ENCODE assay signal across 8 mouse cellular contexts in genomic region chr2:13275874-13276273, GRCm38 (mm10). TPM values are rescaled to one million over a fixed set of nuclear protein-coding genes. Genes with fewer than 3 reads are reported as not detected.
DNase-seq lines count a peak whose midpoint lies in the region; ATAC-seq and TF ChIP-seq lines count a peak whose summit lies in the region.

No protein-coding gene starts in this region.

- H3K4me1 ChIP-seq in forebrain, postnatal 0 days (ENCODE audit: insufficient read depth), result 0 out of 2 replicates have a peak, but pooled peaks cover 2% of the 10 kb centered on the region
- peaks cover 5% of the 10 kb centered on the region; the same call in 1 of the 2 replicates for H3K4me1 ChIP-seq in forebrain, embryonic 13.5 days
- no peaks in the 10 kb centered on the region; the same call in 1 of the 2 replicates for H3K4me1 ChIP-seq in liver, adult 2 months (ENCODE audit: control insufficient read depth, insufficient read depth, low read length)
- H3K4me1 ChIP-seq in liver, embryonic 11.5 days (replicated peaks; ENCODE audit: control insufficient read depth, insufficient read depth, low read length), result no peaks in the 10 kb centered on the region
- H3K4me1 ChIP-seq in ES-E14 (ENCODE audit: control insufficient read depth in 2 of 2, insufficient read depth in 2 of 2, low read length in 2 of 2, poor library complexity in 1 of 2), result no peaks in the 10 kb centered on the region
- H3K4me1 ChIP-seq in liver, postnatal 0 days (ENCODE audit: insufficient read depth), result peaks cover 2% of the 10 kb centered on the region; the same call in 1 of the 2 replicates
- H3K4me1 ChIP-seq in cerebellum, adult 2 months (ENCODE audit: control insufficient read depth, insufficient read depth, low read length), result no peaks in the 10 kb centered on the region; the same call in 1 of the 2 replicates

- no peak for DNase-seq in forebrain, postnatal 0 days
- DNase-seq in liver, adult 2 months (ENCODE audit: extremely low read depth, low read depth, low spot score), result no peak
- no peak for DNase-seq in liver, embryonic 11.5 days (ENCODE audit: low spot score)
- DNase-seq in ES-E14 (ENCODE audit: low read depth, low spot score), result peak; percentile 51
- peak; percentile 44 for DNase-seq in liver, postnatal 0 days
- no peak for DNase-seq in cerebellum, adult 2 months
- DNase-seq in right cerebral cortex, postnatal 4 days, result no peak

- H3K27me3 ChIP-seq in forebrain, postnatal 0 days (ENCODE audit: insufficient read depth, low read length), result no peaks in the 10 kb centered on the region
- H3K27me3 ChIP-seq in forebrain, embryonic 13.5 days, result no peaks in the 10 kb centered on the region
- H3K27me3 ChIP-seq in liver, adult 2 months (ENCODE audit: control insufficient read depth, insufficient read depth, low read length), result no peaks in the 10 kb centered on the region
- no peaks in the 10 kb centered on the region for H3K27me3 ChIP-seq in liver, embryonic 11.5 days (replicated peaks; ENCODE audit: control insufficient read depth, insufficient read depth, low read length)
- no peaks in the 10 kb centered on the region for H3K27me3 ChIP-seq in liver, postnatal 0 days (ENCODE audit: insufficient read depth, low read length)
- H3K27me3 ChIP-seq in cerebellum, adult 2 months (ENCODE audit: control insufficient read depth, insufficient read depth, low read length), result no peaks in the 10 kb centered on the region

- WGBS in forebrain, postnatal 0 days, result 60% methylated on average over 7 of the region's 7 CpGs
- 56% methylated on average over 7 of the region's 7 CpGs for WGBS in forebrain, embryonic 13.5 days
- WGBS in liver, adult 2 months, result 64% methylated on average over 7 of the region's 7 CpGs
- WGBS in liver, embryonic 11.5 days, result 53% methylated on average over 7 of the region's 7 CpGs
- WGBS in liver, postnatal 0 days (ENCODE audit: insufficient replicate concordance), result 66% methylated on average over 7 of the region's 7 CpGs
- 57% methylated on average over 7 of the region's 7 CpGs for WGBS in cerebellum, adult 2 months

- no peak overlapping the region for H3K27ac ChIP-seq in forebrain, postnatal 0 days (ENCODE audit: low read depth, low read length)
- no peak overlapping the region for H3K27ac ChIP-seq in forebrain, embryonic 13.5 days
- H3K27ac ChIP-seq in liver, adult 2 months (replicated peaks; ENCODE audit: insufficient read depth, low read depth, low read length), result no peak overlapping the region
- H3K27ac ChIP-seq in liver, embryonic 11.5 days (ENCODE audit: low read depth, low read length), result no peak overlapping the region
- H3K27ac ChIP-seq in ES-E14 (ENCODE audit: insufficient read depth, low read depth, low read length, poor library complexity, severe bottlenecking), result no peak overlapping the region
- H3K27ac ChIP-seq in liver, postnatal 0 days (ENCODE audit: low read depth), result no peak overlapping the region
- no peak overlapping the region for H3K27ac ChIP-seq in cerebellum, adult 2 months (ENCODE audit: insufficient read depth, low read length)

- peak; percentile 11; the same call in 1 of the 2 replicates for TF ChIP-seq CTCF in forebrain, postnatal 0 days (IDR thresholded peaks at IDR 0.05; ENCODE audit: low read depth)
- TF ChIP-seq CTCF in liver, adult 2 months (IDR thresholded peaks at IDR 0.05; ENCODE audit: low read depth, low read length), result peak; percentile 44
- TF ChIP-seq CTCF in liver, postnatal 0 days (IDR thresholded peaks at IDR 0.05; ENCODE audit: low read depth), result peak; percentile 50
- TF ChIP-seq CTCF in cerebellum, adult 2 months (IDR thresholded peaks at IDR 0.05; ENCODE audit: borderline replicate concordance, insufficient read depth, low read depth, low read length), result no peak

- no peak for TF ChIP-seq EP300 in liver, postnatal 0 days (IDR thresholded peaks at IDR 0.05; ENCODE audit: low read depth)

- no peak for ATAC-seq in forebrain, postnatal 0 days
- no peak for ATAC-seq in forebrain, embryonic 13.5 days
- ATAC-seq in liver, embryonic 11.5 days (replicated peaks; ENCODE audit: low FRiP score), result no peak
- no peak for ATAC-seq in liver, postnatal 0 days

- H3K4me2 ChIP-seq in forebrain, postnatal 0 days (ENCODE audit: low read depth), result no peak overlapping the region
- no peak overlapping the region for H3K4me2 ChIP-seq in forebrain, embryonic 13.5 days
- H3K4me2 ChIP-seq in liver, embryonic 11.5 days, result no peak overlapping the region
- no peak overlapping the region for H3K4me2 ChIP-seq in liver, postnatal 0 days (ENCODE audit: low read depth, low read length)

- H3K36me3 ChIP-seq in forebrain, postnatal 0 days (ENCODE audit: insufficient read depth), result no peaks in the 10 kb centered on the region
- H3K36me3 ChIP-seq in forebrain, embryonic 13.5 days (ENCODE audit: poor library complexity, severe bottlenecking), result no peaks in the 10 kb centered on the region
- no peaks in the 10 kb centered on the region for H3K36me3 ChIP-seq in liver, adult 2 months (ENCODE audit: control insufficient read depth, insufficient read depth, low read length)
- no peaks in the 10 kb centered on the region for H3K36me3 ChIP-seq in liver, embryonic 11.5 days (ENCODE audit: control insufficient read depth, insufficient read depth, low read length)
- no peaks in the 10 kb centered on the region for H3K36me3 ChIP-seq in ES-E14 (ENCODE audit: control insufficient read depth, insufficient read depth, low read length, poor library complexity, severe bottlenecking)
- no peaks in the 10 kb centered on the region for H3K36me3 ChIP-seq in liver, postnatal 0 days (replicated peaks; ENCODE audit: insufficient read depth, low read length)

- H3K79me2 ChIP-seq in liver, adult 2 months (ENCODE audit: control insufficient read depth, insufficient read depth, low read length), result no peaks in the 10 kb centered on the region

- no peak for TF ChIP-seq POLR2A in liver, adult 2 months (IDR thresholded peaks at IDR 0.05; ENCODE audit: extremely low read depth, insufficient read depth, low read length)
- TF ChIP-seq POLR2A in cerebellum, adult 2 months (IDR thresholded peaks at IDR 0.05; ENCODE audit: borderline replicate concordance, insufficient read depth, low read length), result no peak

- no peak overlapping the region for H3K4me3 ChIP-seq in forebrain, postnatal 0 days (ENCODE audit: low read depth, low read length)
- no peak overlapping the region for H3K4me3 ChIP-seq in forebrain, embryonic 13.5 days
- no peak overlapping the region for H3K4me3 ChIP-seq in liver, adult 2 months (ENCODE audit: insufficient read depth, low read depth, low read length)
- no peak overlapping the region for H3K4me3 ChIP-seq in liver, embryonic 11.5 days (ENCODE audit: low read depth, low read length)
- peak overlapping the region in 1 of 2 experiments; percentile 49; a peak in 2 of 4 replicates for H3K4me3 ChIP-seq in ES-E14 (ENCODE audit: insufficient read depth in 1 of 2, low read depth in 1 of 2, low read length in 2 of 2, poor library complexity in 1 of 2, severe bottlenecking in 1 of 2)
- no peak overlapping the region for H3K4me3 ChIP-seq in liver, postnatal 0 days (ENCODE audit: low read depth, low read length)
- no peak overlapping the region for H3K4me3 ChIP-seq in cerebellum, adult 2 months (replicated peaks; ENCODE audit: insufficient read depth, low read depth, low read length)

- H3K9ac ChIP-seq in forebrain, postnatal 0 days, result no peak overlapping the region
- no peak overlapping the region for H3K9ac ChIP-seq in forebrain, embryonic 13.5 days
- H3K9ac ChIP-seq in liver, adult 2 months (ENCODE audit: low read depth, low read length), result no peak overlapping the region
- no peak overlapping the region for H3K9ac ChIP-seq in liver, embryonic 11.5 days (ENCODE audit: low read depth, low read length)
- H3K9ac ChIP-seq in ES-E14 (ENCODE audit: insufficient read depth, low read depth, low read length, poor library complexity, severe bottlenecking), result no peak overlapping the region
- no peak overlapping the region for H3K9ac ChIP-seq in liver, postnatal 0 days (replicated peaks)

- no peaks in the 10 kb centered on the region for H3K9me3 ChIP-seq in forebrain, postnatal 0 days (ENCODE audit: low read length)
- no peaks in the 10 kb centered on the region for H3K9me3 ChIP-seq in forebrain, embryonic 13.5 days (replicated peaks)
- no peaks in the 10 kb centered on the region for H3K9me3 ChIP-seq in liver, embryonic 11.5 days (ENCODE audit: control insufficient read depth, low read length)
- no peaks in the 10 kb centered on the region for H3K9me3 ChIP-seq in ES-E14 (ENCODE audit: control insufficient read depth, insufficient read depth, low read depth, low read length)
- no peaks in the 10 kb centered on the region for H3K9me3 ChIP-seq in liver, postnatal 0 days (ENCODE audit: low read length)

- in situ Hi-C loops in ES-E14 (cut with MboI; ENCODE audit: low sequenced_read_pairs in 2 of 2, unreplicated experiment in 2 of 2), result loop anchor here (25.0 kb wide), 3 partner anchors 311 to 1436 kb away; no protein-coding TSS in a partner anchor

TF ChIP-seq in ES-E14, 5 proteins besides CTCF, POLR2A, EP300 and RAD21:
- TF ChIP-seq HCFC1 (IDR thresholded peaks at IDR 0.05; ENCODE audit: borderline replicate concordance, insufficient read depth, low read length), result 0 out of 2 replicates have a peak, but pooled peaks have one; percentile 54
- no peak for TF ChIP-seq ZNF384 (IDR thresholded peaks at IDR 0.05; ENCODE audit: low read depth, low read length)

RNA-seq across cellular contexts. Expression of gene Rsu1, which starts 4.7 kb away (rescaled TPM):
- total RNA-seq in forebrain, postnatal 0 days (2014; rRNA removed), result 49.7 and 58.3 TPM in 2 replicates
- 68.4 and 73.8 TPM in 2 replicates for polyA plus RNA-seq in forebrain, postnatal 0 days (2015; fragmentation: Nextera tagmentation; extraction: Ambion mirVana)
- polyA plus RNA-seq in forebrain, embryonic 13.5 days (2015; fragmentation: Nextera tagmentation; extraction: Ambion mirVana), result 45.9 and 50.0 TPM in 2 replicates
- total RNA-seq in liver, adult 2 months (2014; rRNA removed), result 31.5 and 34.9 TPM in 2 replicates
- 17.9 and 26.8 TPM in 2 replicates for polyA plus RNA-seq in liver, adult 2 months (2012; rRNA removed)
- polyA plus RNA-seq in liver, embryonic 11.5 days (2014; fragmentation: Nextera tagmentation; extraction: Ambion mirVana), result 135 and 140 TPM in 2 replicates
- 63.4 and 65.1 TPM in 2 replicates for total RNA-seq in ES-E14 (2012; rRNA removed)
- polyA plus RNA-seq in liver, postnatal 0 days (2015; fragmentation: Nextera tagmentation; extraction: Ambion mirVana), result 55.2 and 55.5 TPM in 2 replicates
- 34.3 and 41.3 TPM in 2 replicates for polyA plus RNA-seq in cerebellum, adult 2 months (2012; rRNA removed)

Comparison
In these comparisons a context has a peak if more than half of its experiments do, and no peak if none do; other contexts are left out.
1. DNase-seq: peak in ES-E14 (single experiment) and liver, postnatal 0 days (single experiment); none in forebrain, postnatal 0 days (single experiment), liver, adult 2 months (single experiment), liver, embryonic 11.5 days (single experiment), cerebellum, adult 2 months (0 of 2) and right cerebral cortex, postnatal 4 days (single experiment).